Mouse (Mus musculus): ENCODE results near the gene Irak1.
A peak's percentile ranks its signal among the peaks of the same experiment; 100 is the strongest.

DNA sequence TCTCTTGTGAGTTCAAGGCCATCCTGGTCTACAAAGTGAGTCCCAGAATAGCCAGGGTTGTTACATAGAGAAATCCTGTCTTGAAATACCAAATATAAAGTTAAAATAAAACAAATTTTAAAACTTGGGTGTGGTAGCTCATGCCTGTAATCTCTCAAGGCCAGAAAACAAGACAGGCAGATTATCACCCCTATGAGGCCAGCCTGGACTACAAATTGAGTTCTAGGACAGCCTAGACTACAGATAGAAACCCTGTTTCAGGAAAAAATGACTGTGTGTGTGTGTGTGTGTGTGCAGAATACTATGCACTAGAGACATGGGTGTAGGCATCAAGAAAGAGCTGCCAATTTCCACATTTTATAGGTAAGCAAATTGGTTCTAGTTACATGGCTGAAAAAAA, 52.9 kb downstream of the Irak1 start:
- peak; percentile 76 for TF ChIP-seq EP300 (IDR thresholded peaks at IDR 0.05; ENCODE audit: low read depth)
- TF ChIP-seq CTCF (IDR thresholded peaks at IDR 0.05; ENCODE audit: low read depth) = no peak

Measured in liver, embryonic 14.5 days (tissue).